Mouse (Mus musculus) stomach, embryonic 14.5 days (tissue): ENCODE data around the gene Phf20. TPM values are rescaled to one million over a fixed set of nuclear protein-coding genes. Genes with fewer than 3 reads are reported as not detected.

Source experiments
- ATAC-seq: fragments of 200-750 bp; cut with Nextera tagmentation; 2 replicates; pipeline ENCODE4 v1.8.0; 2017; ENCODE audit warnings: low read depth, moderate TSS enrichment; ENCODE audit not compliant: insufficient number of reproducible peaks, insufficient read depth, low FRiP score
- H3K27ac ChIP-seq: fragments of 300-500 bp; sonication (generic); 2 replicates; pipeline ENCODE4 v1.5.1; 2014; ENCODE audit warnings: mild to moderate bottlenecking, low read length, moderate library complexity, mixed read lengths
- H3K27me3 ChIP-seq: fragments of 300-500 bp; sonication (generic); 2 replicates; pipeline ENCODE4 v1.6.1; 2014; ENCODE audit warnings: low read length, control low read depth, mixed read lengths; ENCODE audit not compliant: control insufficient read depth, insufficient read depth
- H3K36me3 ChIP-seq: fragments of 300-500 bp; sonication (generic); 2 replicates; pipeline ENCODE4 v1.6.1; 2014; ENCODE audit warnings: mild to moderate bottlenecking, control low read depth, low read length, moderate library complexity, mixed read lengths; ENCODE audit not compliant: control insufficient read depth, insufficient read depth
- H3K4me1 ChIP-seq: fragments of 300-500 bp; sonication (generic); 2 replicates; pipeline ENCODE4 v1.6.1; 2014; ENCODE audit warnings: low read length, control low read depth, mixed read lengths; ENCODE audit not compliant: control insufficient read depth, insufficient read depth
- H3K4me2 ChIP-seq: fragments of 300-500 bp; sonication (generic); replicated peaks from 2 replicates; pipeline ENCODE4 v1.6.1; 2014; ENCODE audit warnings: low read depth, low read length, control low read depth
- H3K4me3 ChIP-seq: fragments of 300-500 bp; sonication (generic); 2 replicates; pipeline ENCODE4 v1.5.1; 2014; ENCODE audit warnings: low read depth, low read length, control low read depth
- H3K9ac ChIP-seq: fragments of 300-500 bp; sonication (generic); replicated peaks from 2 replicates; pipeline ENCODE4 v1.6.1; 2014; ENCODE audit warnings: low read depth, mild to moderate bottlenecking, control low read depth, low read length, moderate library complexity, mixed read lengths
- H3K9me3 ChIP-seq: fragments of 300-500 bp; sonication (generic); 2 replicates; pipeline ENCODE4 v1.6.1; 2016; ENCODE audit warnings: low read depth, low read length, control low read depth; ENCODE audit not compliant: control insufficient read depth
- WGBS: fragments of 180-500 bp; shearing (Covaris S2); extraction: QIAGEN DNeasy Blood & Tissue Kit; methylation state at CpG from one replicate; pipeline ENCODE4 v1.1.7; 2014; 5-methylcytosine and 5-hydroxymethylcytosine counted together
- polyA plus RNA-seq: library from polyadenylated mRNA; unstranded; fragments of >200 nt; fragmentation: Nextera tagmentation; extraction: Ambion mirVana; gene quantifications from 2 replicates; pipeline ENCODE4 v1.2.1, GENCODE M21; 2014

The Phf20 gene
- polyA plus RNA-seq, 1 experiment from 2014 or later: 93.0 TPM

GRCm38 (mm10) chr2:156243011-156243410, 46.7 kb downstream of the Phf20 start:
- Histone ChIP-seq H3K4me1 (no peaks in the 10 kb centered on the region), H3K27me3 (no peaks in the 10 kb centered on the region)

GRCm38 (mm10) chr2:156247599-156247998, 51.3 kb downstream of the Phf20 start:
- Histone ChIP-seq H3K9ac (no peak overlapping the region), H3K9me3 (no peaks in the 10 kb centered on the region), H3K27ac (no peak overlapping the region), H3K36me3 (peaks cover 23% of the 10 kb centered on the region), H3K27me3 (no peaks in the 10 kb centered on the region), H3K4me3 (no peak overlapping the region), H3K4me1 (no peaks in the 10 kb centered on the region), H3K4me2 (no peak overlapping the region)
- ATAC-seq: no peak

More at GRCm38 (mm10) chr2:156243011-156243410, 46.7 kb downstream of the Phf20 start:
- Histone ChIP-seq H3K27ac (no peak overlapping the region), H3K36me3 (peaks cover 12% of the 10 kb centered on the region), H3K4me3 (no peak overlapping the region), H3K4me2 (no peak overlapping the region), H3K9ac (no peak overlapping the region), H3K9me3 (no peaks in the 10 kb centered on the region)
- WGBS: 93% methylated on average over 8 of the region's 8 CpGs
- ATAC-seq: no peak

GRCm38 (mm10) chr2:156250761-156251160, 54.5 kb downstream of the Phf20 start:
- Histone ChIP-seq H3K4me1 (no peaks in the 10 kb centered on the region), H3K36me3 (peaks cover 22% of the 10 kb centered on the region), H3K27ac (no peak overlapping the region), H3K4me3 (no peak overlapping the region), H3K27me3 (no peaks in the 10 kb centered on the region), H3K9me3 (no peaks in the 10 kb centered on the region), H3K9ac (no peak overlapping the region), H3K4me2 (no peak overlapping the region)
- no peak for ATAC-seq

GRCm38 (mm10) chr2:156251291-156251690, 55.0 kb downstream of the Phf20 start:
- Histone ChIP-seq H3K27ac (no peak overlapping the region), H3K9me3 (no peaks in the 10 kb centered on the region), H3K9ac (no peak overlapping the region), H3K4me1 (no peaks in the 10 kb centered on the region), H3K36me3 (peaks cover 22% of the 10 kb centered on the region), H3K4me2 (no peak overlapping the region), H3K4me3 (no peak overlapping the region), H3K27me3 (no peaks in the 10 kb centered on the region)
- 92% methylated on average over 1 of the region's 1 CpGs for WGBS
- no peak for ATAC-seq

DNA sequence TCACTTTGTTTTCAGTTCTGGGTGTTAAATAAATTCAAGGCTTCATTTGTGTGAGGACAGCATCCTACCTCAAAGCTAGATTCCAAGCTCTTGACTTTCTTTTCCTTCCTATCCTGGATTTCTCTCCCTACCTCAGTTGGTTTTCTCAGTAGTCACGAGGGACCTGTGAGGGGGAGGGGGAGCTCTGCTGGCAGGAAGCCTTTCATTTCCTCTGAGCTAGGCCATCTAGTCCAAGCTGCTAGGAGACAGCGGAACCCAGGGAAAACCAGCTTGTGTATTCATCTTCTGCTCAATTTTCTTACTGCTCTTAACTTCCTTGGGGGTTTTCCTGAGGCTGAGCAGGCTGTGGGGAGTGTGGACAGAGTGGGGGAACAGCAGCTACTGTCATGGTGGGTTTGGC, 60.8 kb downstream of the Phf20 start:
- no peaks in the 10 kb centered on the region for H3K4me1 ChIP-seq
- no peak overlapping the region for H3K27ac ChIP-seq
- no peaks in the 10 kb centered on the region for H3K9me3 ChIP-seq
- H3K9ac ChIP-seq: no peak overlapping the region
- H3K4me2 ChIP-seq: no peak overlapping the region
- WGBS: 56% methylated on average over 2 of the region's 2 CpGs
- no peak for ATAC-seq
- peaks cover 24% of the 10 kb centered on the region for H3K36me3 ChIP-seq
- no peak overlapping the region for H3K4me3 ChIP-seq
- H3K27me3 ChIP-seq: no peaks in the 10 kb centered on the region

GRCm38 (mm10) chr2:156257922-156258761, 61.9 kb downstream of the Phf20 start:
- Histone ChIP-seq H3K4me3 (no peak overlapping the region), H3K4me1 (no peaks in the 10 kb centered on the region), H3K9me3 (no peaks in the 10 kb centered on the region), H3K4me2 (no peak overlapping the region), H3K9ac (no peak overlapping the region), H3K36me3 (peaks cover 17% of the 10 kb centered on the region), H3K27ac (no peak overlapping the region), H3K27me3 (no peaks in the 10 kb centered on the region)
- ATAC-seq: no peak
- WGBS: 88% methylated on average over 11 of the region's 11 CpGs

DNA sequence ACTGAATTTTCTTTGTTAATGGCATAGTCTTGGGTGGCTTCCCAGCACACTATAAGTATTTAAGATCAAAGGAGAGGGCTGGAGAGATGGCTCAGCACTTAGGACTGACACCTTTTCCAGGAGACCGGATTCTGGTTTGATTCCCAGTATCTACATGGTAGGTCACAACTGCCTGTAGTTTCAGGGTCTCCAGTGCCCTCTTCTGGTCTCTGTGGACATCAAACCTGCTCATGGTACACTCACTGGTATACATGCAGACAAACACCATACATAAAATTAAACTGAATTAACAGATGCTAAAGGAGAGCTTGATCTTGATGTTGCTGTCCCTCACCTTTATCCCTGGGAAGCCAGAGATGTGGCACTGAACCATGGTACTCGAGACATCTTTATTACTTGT, 64.7 kb downstream of the Phf20 start:
- no peak overlapping the region for H3K4me3 ChIP-seq
- H3K4me1 ChIP-seq: no peaks in the 10 kb centered on the region
- H3K27me3 ChIP-seq: no peaks in the 10 kb centered on the region
- no peak for ATAC-seq
- no peak overlapping the region for H3K4me2 ChIP-seq
- H3K27ac ChIP-seq: no peak overlapping the region
- WGBS: 80% methylated on average over 2 of the region's 2 CpGs
- H3K36me3 ChIP-seq: peaks cover 17% of the 10 kb centered on the region
- no peaks in the 10 kb centered on the region for H3K9me3 ChIP-seq
- no peak overlapping the region for H3K9ac ChIP-seq

- H3K4me2 ChIP-seq: no peak overlapping the region
- H3K27me3 ChIP-seq: no peaks in the 10 kb centered on the region
- no peaks in the 10 kb centered on the region for H3K4me1 ChIP-seq
- H3K27ac ChIP-seq: no peak overlapping the region
- no peak for ATAC-seq
- peaks cover 21% of the 10 kb centered on the region for H3K36me3 ChIP-seq
- H3K9me3 ChIP-seq: no peaks in the 10 kb centered on the region
- 77% methylated on average over 4 of the region's 4 CpGs for WGBS
- no peak overlapping the region for H3K9ac ChIP-seq
- H3K4me3 ChIP-seq: no peak overlapping the region
Measured at GRCm38 (mm10) chr2:156263204-156263893, 67.1 kb downstream of the Phf20 start.
